Mouse (Mus musculus) lung, adult 2 months (tissue): Measurements from ENCODE around the gene Arhgap15. TPM values are rescaled to one million over a fixed set of nuclear protein-coding genes. Genes with fewer than 3 reads are reported as not detected.

Experiments
- DNase-seq: peaks from one replicate; pipeline ENCODE4 v3.0.0; 2022
- H3K4me1 ChIP-seq: fragments of 200-500 bp; 2 replicates; pipeline ENCODE4 v1.6.1; 2011; ENCODE audit warnings: low read length; ENCODE audit not compliant: control insufficient read depth, insufficient read depth
- H3K4me3 ChIP-seq: fragments of 200-500 bp; replicated peaks from 2 replicates; pipeline ENCODE3; 2011; ENCODE audit warnings: low read depth, mild to moderate bottlenecking, control low read depth, low read length; ENCODE audit errors: extremely low read depth
- CTCF ChIP-seq: fragments of 200-500 bp; IDR thresholded peaks from 2 replicates; pipeline ENCODE4 v1.5.1; 2011; ENCODE audit warnings: mild to moderate bottlenecking, low read length, control low read depth; ENCODE audit not compliant: insufficient read depth
- POLR2A ChIP-seq: fragments of 200-500 bp; IDR thresholded peaks from 2 replicates; pipeline ENCODE4 v1.6.1; 2011; ENCODE audit warnings: low read depth, mild to moderate bottlenecking, control low read depth, low read length, borderline replicate concordance; ENCODE audit errors: extremely low read depth
- WGBS: fragments of 180-500 bp; shearing (Covaris S2); methylation state at CpG from one replicate; pipeline ENCODE4 v1.1.7; 2018; 5-methylcytosine and 5-hydroxymethylcytosine counted together
- polyA plus RNA-seq: library from polyadenylated mRNA; depleted of rRNA; stranded (reverse); fragments of >200 nt; gene quantifications from 2 replicates; pipeline ENCODE4 v1.2.3, GENCODE M21; 2012

Gene Arhgap15
- polyA plus RNA-seq, 1 experiment: 1.8 TPM

- no peaks in the 10 kb centered on the region for H3K4me1 ChIP-seq
- no peak overlapping the region for H3K4me3 ChIP-seq
- WGBS: 23% methylated on average over 2 of the region's 2 CpGs
- TF ChIP-seq POLR2A (no peak), CTCF (no peak)
- no peak for DNase-seq
These were observed 295.5 kb downstream of the Arhgap15 start for GRCm38 (mm10) chr2:44044088-44044487.

DNA sequence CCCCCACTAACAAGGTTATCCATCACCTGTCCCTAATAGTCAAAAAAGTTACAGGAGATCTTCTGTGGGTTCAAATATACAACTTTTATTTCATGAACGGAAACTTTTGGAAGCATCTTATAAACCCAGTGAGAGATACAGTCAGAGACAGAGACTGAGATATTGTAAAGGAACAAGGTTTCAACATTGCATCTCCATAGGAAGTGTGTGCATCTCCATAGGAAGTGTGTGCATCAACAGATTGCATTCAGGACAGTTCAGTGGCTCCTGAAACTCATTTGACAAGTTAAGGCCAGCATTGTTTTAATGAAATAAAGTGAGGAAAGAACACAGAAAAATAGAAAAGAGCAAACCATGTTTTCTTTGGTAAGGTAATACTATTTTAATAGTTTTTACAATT is 296.0 kb downstream of the Arhgap15 start:
- no peak for TF ChIP-seq POLR2A
- TF ChIP-seq CTCF: no peak
- DNase-seq: no peak
- WGBS: 50% methylated on average over 1 of the region's 1 CpGs

GRCm38 (mm10) chr2:44045231-44045630 is 296.6 kb downstream of the Arhgap15 start:
- TF ChIP-seq CTCF (no peak), POLR2A (no peak)
- WGBS: 15% methylated on average over 1 of the region's 1 CpGs
- no peak overlapping the region for H3K4me3 ChIP-seq

More for the DNA sequence above, 296.0 kb downstream of the Arhgap15 start:
- H3K4me1 ChIP-seq: no peaks in the 10 kb centered on the region
- H3K4me3 ChIP-seq: no peak overlapping the region

GRCm38 (mm10) chr2:44060306-44060705 is 311.7 kb downstream of the Arhgap15 start:
- H3K4me1 ChIP-seq: no peaks in the 10 kb centered on the region
- 87% methylated on average over 9 of the region's 9 CpGs for WGBS
- no peak overlapping the region for H3K4me3 ChIP-seq
- no peak for TF ChIP-seq POLR2A
- TF ChIP-seq CTCF: no peak
- no peak for DNase-seq

More at GRCm38 (mm10) chr2:44045231-44045630, 296.6 kb downstream of the Arhgap15 start:
- no peaks in the 10 kb centered on the region for H3K4me1 ChIP-seq
- DNase-seq: no peak

DNA sequence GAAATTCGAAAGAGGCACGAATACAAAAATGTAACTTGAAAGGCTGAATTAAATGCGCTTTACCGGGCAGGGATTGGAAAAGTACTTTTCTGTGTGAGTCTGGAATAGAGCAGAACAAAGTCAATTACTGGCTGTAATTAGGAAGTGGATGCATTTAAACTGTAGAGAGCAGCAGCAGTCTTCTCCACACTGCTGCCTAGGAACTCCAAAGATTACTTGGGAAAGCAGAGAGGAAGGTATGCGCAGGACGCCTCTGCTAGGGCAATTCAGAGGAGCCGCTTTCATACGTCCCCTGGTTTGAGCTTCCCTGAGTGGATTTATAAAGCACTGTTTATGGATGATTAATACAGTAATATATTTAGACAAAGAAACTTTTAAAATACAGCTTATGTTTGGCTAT is 312.1 kb downstream of the Arhgap15 start:
- no peak for DNase-seq
- no peak for TF ChIP-seq CTCF
- no peak for TF ChIP-seq POLR2A
- Histone ChIP-seq H3K4me1 (no peaks in the 10 kb centered on the region), H3K4me3 (no peak overlapping the region)
- WGBS: 67% methylated on average over 8 of the region's 8 CpGs

DNA sequence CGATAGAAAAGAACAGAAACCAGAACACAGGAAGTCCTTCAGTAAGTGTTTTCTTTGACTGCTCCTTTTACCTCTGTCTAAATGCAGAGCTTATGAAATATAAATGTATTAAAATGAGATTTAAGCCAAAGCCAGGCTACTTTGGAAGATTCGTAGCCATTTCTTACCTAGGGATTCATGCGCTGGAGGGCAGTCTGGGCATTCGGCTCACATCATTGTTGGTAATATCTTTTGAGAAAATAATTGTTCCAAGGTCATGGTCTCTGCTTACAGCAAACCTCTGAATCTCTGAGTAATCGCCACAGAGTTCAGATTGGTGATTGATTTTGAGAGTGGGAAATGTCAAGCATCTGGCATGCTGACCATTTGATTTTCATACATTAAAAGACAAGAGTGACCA is 316.4 kb downstream of the Arhgap15 start:
- H3K4me3 ChIP-seq: no peak overlapping the region
- H3K4me1 ChIP-seq: no peaks in the 10 kb centered on the region
- 77% methylated on average over 5 of the region's 5 CpGs for WGBS
- DNase-seq: no peak
- TF ChIP-seq POLR2A (no peak), CTCF (no peak)

GRCm38 (mm10) chr2:44068151-44068840 is 319.7 kb downstream of the Arhgap15 start:
- 69% methylated on average over 7 of the region's 7 CpGs for WGBS
- no peak overlapping the region for H3K4me3 ChIP-seq
- no peak for TF ChIP-seq CTCF
- TF ChIP-seq POLR2A: no peak
- no peaks in the 10 kb centered on the region for H3K4me1 ChIP-seq
- DNase-seq: no peak

GRCm38 (mm10) chr2:44068906-44069305 is 320.3 kb downstream of the Arhgap15 start:
- no peak for DNase-seq
- no peaks in the 10 kb centered on the region for H3K4me1 ChIP-seq
- TF ChIP-seq POLR2A: no peak
- no peak for TF ChIP-seq CTCF
- WGBS: 62% methylated on average over 2 of the region's 2 CpGs
- no peak overlapping the region for H3K4me3 ChIP-seq

DNA sequence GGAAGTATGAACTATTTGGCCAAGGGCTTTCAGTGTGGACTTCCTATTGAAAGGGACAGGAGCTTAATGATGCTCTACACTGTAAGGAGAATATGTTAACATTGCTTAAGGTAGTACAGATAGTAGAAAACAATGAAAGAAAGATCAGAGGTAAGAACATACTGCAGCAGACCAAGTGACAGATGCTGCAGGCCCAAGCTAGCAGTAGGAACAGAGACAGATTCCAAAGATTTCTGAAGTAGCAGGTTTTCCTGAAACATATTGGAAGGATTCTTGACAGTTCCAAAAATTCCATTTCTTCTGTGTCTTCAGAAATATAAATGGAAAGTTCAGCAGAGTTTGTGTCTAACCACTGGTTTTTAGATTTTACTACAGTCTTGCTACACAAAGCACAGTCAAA is 327.9 kb downstream of the Arhgap15 start:
- DNase-seq: no peak
- H3K4me3 ChIP-seq: no peak overlapping the region
- H3K4me1 ChIP-seq: no peaks in the 10 kb centered on the region
- TF ChIP-seq CTCF (no peak), POLR2A (no peak)

DNA sequence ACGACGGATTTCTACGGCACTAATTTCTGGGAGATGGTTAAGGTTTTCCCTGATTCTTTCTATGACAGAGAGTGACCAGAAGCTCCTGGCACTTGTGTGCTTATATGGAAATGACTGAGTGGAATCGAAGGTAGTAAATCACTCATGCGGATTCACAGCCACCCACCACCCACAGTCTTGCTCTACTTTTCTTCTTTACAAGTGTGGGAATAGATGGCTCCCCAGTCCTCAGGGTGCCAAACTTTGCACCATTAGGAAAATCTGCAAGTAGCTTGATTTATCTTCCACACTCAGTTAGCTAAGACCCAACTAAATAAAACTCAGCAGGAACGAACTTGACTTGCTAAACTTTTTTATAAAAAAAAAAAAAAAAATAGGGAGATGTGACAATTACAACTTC is 331.9 kb downstream of the Arhgap15 start:
- 92% methylated on average over 6 of the region's 6 CpGs for WGBS
- no peak for TF ChIP-seq POLR2A
- TF ChIP-seq CTCF: no peak
- no peaks in the 10 kb centered on the region for H3K4me1 ChIP-seq
- no peak for DNase-seq
- no peak overlapping the region for H3K4me3 ChIP-seq

DNA sequence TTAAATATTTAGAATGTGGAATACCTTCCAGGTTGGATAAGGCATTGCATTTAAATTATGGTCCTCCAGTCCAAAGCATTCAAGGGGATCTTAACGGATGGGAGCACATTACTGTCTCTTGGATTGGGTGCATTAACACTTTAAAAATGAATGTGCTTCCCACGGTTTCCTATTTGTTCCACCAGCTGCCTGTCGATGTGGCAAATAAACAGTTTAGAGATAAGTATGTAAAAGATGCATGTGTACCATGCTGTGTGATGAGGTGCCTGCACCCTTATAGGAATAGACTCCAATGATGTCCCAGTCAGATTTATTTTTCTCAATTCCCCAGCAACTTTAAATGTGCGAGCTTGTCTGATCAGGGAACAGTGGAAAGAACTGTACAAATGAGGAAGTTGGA is 332.6 kb downstream of the Arhgap15 start:
- Histone ChIP-seq H3K4me1 (no peaks in the 10 kb centered on the region), H3K4me3 (no peak overlapping the region)
- no peak for DNase-seq
- TF ChIP-seq CTCF (no peak), POLR2A (no peak)
- 68% methylated on average over 4 of the region's 4 CpGs for WGBS
